Mouse (Mus musculus) CD4-positive, CD25-positive, alpha-beta regulatory T cell, adult 2 months (primary cell): ENCODE results near the gene Rab25.
"Not testable (repeated sequence)": the region's sequence is repeated elsewhere in the genome, so short reads cannot be mapped to it uniquely, and the experiment has no call there.

ENCODE experiments used
- DNase-seq: peaks from one replicate; pipeline ENCODE4 v3.0.0-alpha.2; 2012; ENCODE audit warnings: low read depth, low spot score

Rab25 gene

GRCm38 (mm10) chr3:88548180-88548917, at the start of gene Rab25:
Rab25 (minus strand) TSS chr3:88548300.
- no peak for DNase-seq

GRCm38 (mm10) chr3:88596547-88596946, 48.4 kb upstream of the Rab25 start:
- not testable (repeated sequence) for DNase-seq

- no peak for DNase-seq
These were observed 45.9 kb upstream of the Rab25 start for GRCm38 (mm10) chr3:88593893-88594580.

- peak; percentile 54 for DNase-seq
These were observed 45.0 kb upstream of the Rab25 start for GRCm38 (mm10) chr3:88592942-88593576.

- peak; percentile 85 for DNase-seq
These were observed 44.0 kb upstream of the Rab25 start for GRCm38 (mm10) chr3:88591950-88592731.

- DNase-seq = no peak
These were observed 42.9 kb upstream of the Rab25 start for GRCm38 (mm10) chr3:88591044-88591443.

- DNase-seq = no peak
These were observed 42.1 kb upstream of the Rab25 start for GRCm38 (mm10) chr3:88590246-88590645.

- no peak for DNase-seq
These were observed 38.5 kb upstream of the Rab25 start for GRCm38 (mm10) chr3:88586640-88587039.

GRCm38 (mm10) chr3:88585769-88586168, 37.7 kb upstream of the Rab25 start:
- no peak for DNase-seq

- DNase-seq = peak; percentile 81
These were observed 31.5 kb upstream of the Rab25 start for GRCm38 (mm10) chr3:88579454-88580117.

GRCm38 (mm10) chr3:88578498-88579424, 30.7 kb upstream of the Rab25 start:
- DNase-seq = no peak

- not testable (repeated sequence) for DNase-seq
These were observed 29.7 kb upstream of the Rab25 start for GRCm38 (mm10) chr3:88577846-88578245.

GRCm38 (mm10) chr3:88575540-88575939, 27.4 kb upstream of the Rab25 start, which contains the start of gene Ssr2:
Ssr2 (plus strand) TSS chr3:88575876.
- DNase-seq = no peak

GRCm38 (mm10) chr3:88573810-88574209, 25.7 kb upstream of the Rab25 start:
- DNase-seq = no peak

GRCm38 (mm10) chr3:88572835-88573234, 24.7 kb upstream of the Rab25 start:
- no peak for DNase-seq

GRCm38 (mm10) chr3:88571856-88572255, 23.8 kb upstream of the Rab25 start:
- DNase-seq = no peak

GRCm38 (mm10) chr3:88570341-88570740, 22.2 kb upstream of the Rab25 start:
- no peak for DNase-seq

- no peak for DNase-seq
These were observed 21.6 kb upstream of the Rab25 start for GRCm38 (mm10) chr3:88569694-88570093.

GRCm38 (mm10) chr3:88569093-88569492, 21.0 kb upstream of the Rab25 start:
- DNase-seq = no peak

- DNase-seq = no peak
These were observed 20.5 kb upstream of the Rab25 start for GRCm38 (mm10) chr3:88568615-88569014.
